Mouse (Mus musculus): ENCODE measurements around the gene Mylip. TPM values are rescaled to one million over a fixed set of nuclear protein-coding genes. Genes with fewer than 3 reads are reported as not detected.

The Mylip gene
- total RNA-seq (2022) = 10 to 100 TPM; 19.9 to 29.6 (median 24.4) TPM

GRCm38 (mm10) chr13:45389448-45390311 lies at the start of gene Mylip:
Gene Mylip (plus strand): TSS chr13:45389742.
- peak; percentile 97 for DNase-seq (ENCODE audit: low spot score in 2 of 2)

GRCm38 (mm10) chr13:45341991-45342390 lies 47.6 kb upstream of the Mylip start:
- no peak for DNase-seq (ENCODE audit: low spot score in 2 of 2)

- DNase-seq (ENCODE audit: low spot score in 2 of 2) = no peak
Observed at GRCm38 (mm10) chr13:45343541-45343940, 46.0 kb upstream of the Mylip start.

GRCm38 (mm10) chr13:45343966-45344365 lies 45.6 kb upstream of the Mylip start:
- no peak for DNase-seq (ENCODE audit: low spot score in 2 of 2)

- DNase-seq (ENCODE audit: low spot score in 2 of 2) = no peak
Observed at GRCm38 (mm10) chr13:45345471-45346159, 43.9 kb upstream of the Mylip start.

GRCm38 (mm10) chr13:45351483-45351882 lies 38.1 kb upstream of the Mylip start:
- DNase-seq (ENCODE audit: low spot score in 2 of 2) = no peak

- DNase-seq (ENCODE audit: low spot score in 2 of 2) = no peak
Observed at GRCm38 (mm10) chr13:45354824-45355223, 34.7 kb upstream of the Mylip start.

- DNase-seq (ENCODE audit: low spot score in 2 of 2) = no peak
Observed at GRCm38 (mm10) chr13:45358208-45358607, 31.3 kb upstream of the Mylip start.

- DNase-seq (ENCODE audit: low spot score in 2 of 2) = no peak
Observed at GRCm38 (mm10) chr13:45358676-45359323, 30.7 kb upstream of the Mylip start.

GRCm38 (mm10) chr13:45365788-45366187 lies 23.8 kb upstream of the Mylip start:
- DNase-seq (ENCODE audit: low spot score in 2 of 2) = no peak

GRCm38 (mm10) chr13:45371673-45372072 lies 17.9 kb upstream of the Mylip start:
- no peak for DNase-seq (ENCODE audit: low spot score in 2 of 2)

- DNase-seq (ENCODE audit: low spot score in 2 of 2) = no peak
Observed at GRCm38 (mm10) chr13:45372456-45372855, 17.1 kb upstream of the Mylip start.

GRCm38 (mm10) chr13:45374846-45375245 lies 14.7 kb upstream of the Mylip start:
- DNase-seq (ENCODE audit: low spot score in 2 of 2) = no peak

GRCm38 (mm10) chr13:45382208-45382607 lies 7.3 kb upstream of the Mylip start:
- no peak for DNase-seq (ENCODE audit: low spot score in 2 of 2)

GRCm38 (mm10) chr13:45384636-45385035 lies 4.9 kb upstream of the Mylip start:
- no peak for DNase-seq (ENCODE audit: low spot score in 2 of 2)

GRCm38 (mm10) chr13:45385521-45385920 lies 4.0 kb upstream of the Mylip start:
- no peak for DNase-seq (ENCODE audit: low spot score in 2 of 2)

- no peak for DNase-seq (ENCODE audit: low spot score in 2 of 2)
Observed at GRCm38 (mm10) chr13:45386253-45386652, 3.3 kb upstream of the Mylip start.

GRCm38 (mm10) chr13:45387231-45387630 lies 2.3 kb upstream of the Mylip start:
- DNase-seq (ENCODE audit: low spot score in 2 of 2) = no peak

GRCm38 (mm10) chr13:45388254-45388805 lies 1.2 kb upstream of the Mylip start:
- no peak for DNase-seq (ENCODE audit: low spot score in 2 of 2)

- no peak for DNase-seq (ENCODE audit: low spot score in 2 of 2)
Observed at GRCm38 (mm10) chr13:45388889-45389288, 653 bp upstream of the Mylip start.

GRCm38 (mm10) chr13:45390312-45390961 lies 895 bp downstream of the Mylip start:
- DNase-seq (ENCODE audit: low spot score in 2 of 2) = no peak

All from layer of hippocampus, adult 8-10 months (tissue).